Mouse (Mus musculus): ENCODE data around the gene Meis2. TPM values are rescaled to one million over a fixed set of nuclear protein-coding genes. Genes with fewer than 3 reads are reported as not detected.

Gene Meis2
- polyA plus RNA-seq, 1 experiment from 2014 or later = 1.6 TPM

DNA sequence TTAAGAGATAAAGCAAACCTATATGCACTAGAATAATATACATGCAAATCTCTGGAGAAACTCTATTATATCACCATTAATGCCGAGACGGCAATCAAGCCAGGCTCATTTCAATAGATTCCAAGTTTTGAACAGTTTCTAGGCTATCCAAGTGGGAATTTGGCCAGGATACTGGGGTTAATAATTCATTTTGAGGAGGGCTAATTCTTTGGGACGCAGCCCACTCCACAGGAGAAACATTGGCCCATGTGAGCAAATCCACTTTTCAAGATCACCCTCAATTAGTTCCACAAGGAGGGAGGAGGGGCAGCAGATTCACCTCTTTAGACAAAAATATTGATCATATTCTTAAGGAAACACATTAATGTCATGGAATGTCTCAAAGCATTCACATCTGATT lies 127.3 kb downstream of the Meis2 start:
- Histone ChIP-seq H3K4me2 (ENCODE audit: low read depth, low read length) (no peak overlapping the region), H3K36me3 (ENCODE audit: control insufficient read depth, insufficient read depth) (no peaks in the 10 kb centered on the region), H3K4me1 (ENCODE audit: control insufficient read depth, low read depth, low read length) (no peaks in the 10 kb centered on the region), H3K4me3 (ENCODE audit: low read depth, low read length) (no peak overlapping the region), H3K27ac (ENCODE audit: low read length) (no peak overlapping the region), H3K9ac (ENCODE audit: low read depth, low read length) (no peak overlapping the region), H3K27me3 (ENCODE audit: control insufficient read depth, insufficient read depth, low read depth, low read length) (no peaks in the 10 kb centered on the region), H3K9me3 (replicated peaks; ENCODE audit: control insufficient read depth, low read length) (no peaks in the 10 kb centered on the region)
- no peak for ATAC-seq (ENCODE audit: low read depth)
- WGBS (ENCODE audit: insufficient replicate concordance) = 73% methylated on average over 3 of the region's 3 CpGs

DNA sequence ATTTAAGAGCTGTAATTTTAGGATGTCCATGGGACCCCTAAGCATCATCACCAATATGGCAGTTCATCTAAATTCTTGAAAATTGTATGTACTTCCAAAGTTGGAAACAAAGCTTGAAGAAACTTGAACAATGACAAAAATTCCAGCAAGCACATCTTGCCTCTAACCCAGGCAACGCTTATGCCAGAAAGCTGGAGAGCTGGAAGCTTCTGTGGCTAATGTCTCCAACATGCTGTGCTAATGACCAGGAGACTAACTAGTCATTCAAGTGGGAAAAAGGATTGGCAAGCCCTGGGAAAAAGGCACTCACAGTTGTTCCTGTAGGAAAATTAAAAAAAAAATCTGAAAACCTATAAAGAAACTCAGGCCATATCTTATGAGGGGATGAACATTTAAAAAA lies 127.7 kb downstream of the Meis2 start:
- Histone ChIP-seq H3K36me3 (ENCODE audit: control insufficient read depth, insufficient read depth) (no peaks in the 10 kb centered on the region), H3K9ac (ENCODE audit: low read depth, low read length) (no peak overlapping the region), H3K9me3 (replicated peaks; ENCODE audit: control insufficient read depth, low read length) (no peaks in the 10 kb centered on the region), H3K4me1 (ENCODE audit: control insufficient read depth, low read depth, low read length) (no peaks in the 10 kb centered on the region), H3K4me2 (ENCODE audit: low read depth, low read length) (no peak overlapping the region), H3K27ac (ENCODE audit: low read length) (no peak overlapping the region), H3K4me3 (ENCODE audit: low read depth, low read length) (no peak overlapping the region), H3K27me3 (ENCODE audit: control insufficient read depth, insufficient read depth, low read depth, low read length) (no peaks in the 10 kb centered on the region)
- 67% methylated on average over 1 of the region's 1 CpGs for WGBS (ENCODE audit: insufficient replicate concordance)
- ATAC-seq (ENCODE audit: low read depth) = no peak

DNA sequence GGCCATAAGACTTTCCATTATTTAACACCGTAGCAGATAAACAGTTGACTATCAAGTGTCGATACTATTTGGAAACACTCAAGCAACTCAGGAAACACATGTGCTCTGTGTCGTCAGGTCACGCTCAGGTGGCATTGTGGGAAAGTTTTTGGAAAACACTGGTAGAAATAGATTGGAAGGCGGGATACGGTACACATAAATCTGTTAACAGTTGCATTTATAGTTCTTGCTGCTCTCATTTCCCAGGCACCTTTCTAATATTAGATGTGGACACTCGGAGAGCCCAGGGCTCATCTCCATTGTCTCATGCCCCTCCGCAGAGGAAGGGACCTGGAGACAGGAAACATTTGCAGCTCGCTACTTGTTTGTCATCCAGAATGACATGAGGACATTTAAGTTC lies 128.9 kb downstream of the Meis2 start:
- no peak overlapping the region for H3K4me2 ChIP-seq (ENCODE audit: low read depth, low read length)
- no peak overlapping the region for H3K9ac ChIP-seq (ENCODE audit: low read depth, low read length)
- 68% methylated on average over 9 of the region's 9 CpGs for WGBS (ENCODE audit: insufficient replicate concordance)
- ATAC-seq (ENCODE audit: low read depth) = no peak
- H3K27me3 ChIP-seq (ENCODE audit: control insufficient read depth, insufficient read depth, low read depth, low read length) = no peaks in the 10 kb centered on the region
- no peak overlapping the region for H3K4me3 ChIP-seq (ENCODE audit: low read depth, low read length)
- H3K36me3 ChIP-seq (ENCODE audit: control insufficient read depth, insufficient read depth) = no peaks in the 10 kb centered on the region
- no peak overlapping the region for H3K27ac ChIP-seq (ENCODE audit: low read length)
- no peaks in the 10 kb centered on the region for H3K4me1 ChIP-seq (ENCODE audit: control insufficient read depth, low read depth, low read length)
- no peaks in the 10 kb centered on the region for H3K9me3 ChIP-seq (replicated peaks; ENCODE audit: control insufficient read depth, low read length)

DNA sequence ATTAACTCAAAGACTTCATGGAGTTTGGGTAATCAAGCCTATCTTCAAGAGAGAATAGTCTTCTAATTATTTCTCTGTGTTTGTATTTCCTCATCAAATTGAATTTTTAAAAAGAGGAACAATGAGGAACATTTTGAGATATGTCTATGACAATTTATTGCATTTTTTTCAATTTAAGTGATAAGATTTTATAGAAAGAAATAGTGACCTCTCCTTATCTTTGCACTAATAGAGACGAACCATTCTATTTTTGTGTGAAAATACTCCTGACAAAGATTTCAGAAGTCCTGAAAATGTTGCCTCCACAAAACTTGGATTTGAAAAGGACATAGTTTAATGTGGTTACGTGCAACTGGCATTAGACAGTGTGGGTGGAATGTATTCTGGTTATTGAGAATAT lies 131.3 kb downstream of the Meis2 start:
- 47% methylated on average over 2 of the region's 2 CpGs for WGBS (ENCODE audit: insufficient replicate concordance)
- Histone ChIP-seq H3K4me1 (ENCODE audit: control insufficient read depth, low read depth, low read length) (no peaks in the 10 kb centered on the region), H3K4me3 (ENCODE audit: low read depth, low read length) (no peak overlapping the region), H3K4me2 (ENCODE audit: low read depth, low read length) (no peak overlapping the region), H3K9me3 (replicated peaks; ENCODE audit: control insufficient read depth, low read length) (no peaks in the 10 kb centered on the region), H3K9ac (ENCODE audit: low read depth, low read length) (no peak overlapping the region), H3K27me3 (ENCODE audit: control insufficient read depth, insufficient read depth, low read depth, low read length) (no peaks in the 10 kb centered on the region), H3K36me3 (ENCODE audit: control insufficient read depth, insufficient read depth) (no peaks in the 10 kb centered on the region), H3K27ac (ENCODE audit: low read length) (no peak overlapping the region)
- ATAC-seq (ENCODE audit: low read depth) = no peak

DNA sequence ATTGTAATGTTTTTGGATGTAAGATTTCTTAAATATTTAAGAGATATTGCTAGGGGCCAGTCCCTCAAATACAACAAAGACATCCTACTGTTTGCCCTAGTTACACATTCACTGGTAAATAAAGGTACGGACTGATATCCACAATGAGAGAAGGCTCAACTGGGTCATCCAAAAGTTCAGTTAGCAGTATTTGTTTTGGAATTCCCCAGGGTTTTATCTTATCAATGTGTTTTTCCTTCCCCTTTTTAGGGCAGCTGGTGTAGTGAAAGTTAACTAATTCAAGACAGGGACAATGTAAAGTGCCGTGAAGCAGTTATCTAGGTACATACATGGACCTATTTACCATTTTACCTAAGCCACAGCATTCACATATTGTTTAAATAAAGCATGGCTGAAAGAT lies 132.4 kb downstream of the Meis2 start:
- Histone ChIP-seq H3K4me3 (ENCODE audit: low read depth, low read length) (no peak overlapping the region), H3K4me2 (ENCODE audit: low read depth, low read length) (no peak overlapping the region), H3K36me3 (ENCODE audit: control insufficient read depth, insufficient read depth) (no peaks in the 10 kb centered on the region), H3K4me1 (ENCODE audit: control insufficient read depth, low read depth, low read length) (no peaks in the 10 kb centered on the region), H3K9me3 (replicated peaks; ENCODE audit: control insufficient read depth, low read length) (no peaks in the 10 kb centered on the region), H3K9ac (ENCODE audit: low read depth, low read length) (no peak overlapping the region), H3K27ac (ENCODE audit: low read length) (no peak overlapping the region), H3K27me3 (ENCODE audit: control insufficient read depth, insufficient read depth, low read depth, low read length) (no peaks in the 10 kb centered on the region)
- 11% methylated on average over 2 of the region's 2 CpGs for WGBS (ENCODE audit: insufficient replicate concordance)
- ATAC-seq (ENCODE audit: low read depth) = peak; percentile 66

DNA sequence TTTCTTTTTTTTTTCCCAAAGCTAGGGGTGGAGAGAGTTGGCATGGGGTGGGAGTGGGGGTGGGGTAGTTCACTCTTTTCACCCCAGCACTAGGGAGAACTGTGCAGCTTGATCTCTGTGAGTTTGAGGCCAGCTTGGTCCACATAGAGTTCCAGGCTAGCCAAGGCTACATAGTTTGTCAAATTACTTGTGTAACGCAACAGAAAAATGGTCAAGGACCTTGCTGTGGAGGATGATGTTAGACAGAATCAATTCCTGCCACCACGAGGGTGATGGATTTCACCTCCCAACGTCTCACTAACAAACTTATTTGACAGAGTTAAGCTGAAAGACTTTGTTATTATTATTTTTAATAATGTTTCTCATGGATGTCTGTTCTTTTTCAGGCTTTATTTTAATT lies 139.9 kb downstream of the Meis2 start:
- Histone ChIP-seq H3K4me3 (ENCODE audit: low read depth, low read length) (no peak overlapping the region), H3K27me3 (ENCODE audit: control insufficient read depth, insufficient read depth, low read depth, low read length) (no peaks in the 10 kb centered on the region), H3K9me3 (replicated peaks; ENCODE audit: control insufficient read depth, low read length) (no peaks in the 10 kb centered on the region), H3K27ac (ENCODE audit: low read length) (no peak overlapping the region), H3K36me3 (ENCODE audit: control insufficient read depth, insufficient read depth) (no peaks in the 10 kb centered on the region), H3K4me2 (ENCODE audit: low read depth, low read length) (no peak overlapping the region), H3K9ac (ENCODE audit: low read depth, low read length) (no peak overlapping the region), H3K4me1 (ENCODE audit: control insufficient read depth, low read depth, low read length) (no peaks in the 10 kb centered on the region)
- ATAC-seq (ENCODE audit: low read depth) = no peak
- 56% methylated on average over 3 of the region's 3 CpGs for WGBS (ENCODE audit: insufficient replicate concordance)

DNA sequence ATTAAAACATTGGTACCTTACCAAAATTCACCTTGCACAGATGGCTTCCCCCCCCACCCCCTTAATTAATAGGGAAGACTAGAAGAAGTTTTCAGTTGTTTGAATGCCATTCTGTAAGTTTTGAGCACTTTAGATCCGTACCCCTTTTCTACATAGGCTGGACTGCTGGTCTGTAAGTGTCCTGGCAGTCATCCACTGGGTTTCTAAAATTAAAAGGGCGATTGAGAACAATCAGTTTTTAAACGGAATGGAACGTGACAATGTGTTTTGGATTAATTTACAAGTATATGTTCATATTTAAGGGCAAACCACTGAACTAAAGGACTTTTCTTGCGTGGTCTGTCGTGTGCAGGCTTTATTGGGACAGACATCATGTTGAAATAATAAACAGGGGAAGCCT lies 141.2 kb downstream of the Meis2 start:
- Histone ChIP-seq H3K9ac (ENCODE audit: low read depth, low read length) (no peak overlapping the region), H3K27ac (ENCODE audit: low read length) (no peak overlapping the region), H3K4me2 (ENCODE audit: low read depth, low read length) (no peak overlapping the region), H3K9me3 (replicated peaks; ENCODE audit: control insufficient read depth, low read length) (no peaks in the 10 kb centered on the region), H3K4me1 (ENCODE audit: control insufficient read depth, low read depth, low read length) (no peaks in the 10 kb centered on the region), H3K36me3 (ENCODE audit: control insufficient read depth, insufficient read depth) (no peaks in the 10 kb centered on the region), H3K4me3 (ENCODE audit: low read depth, low read length) (no peak overlapping the region), H3K27me3 (ENCODE audit: control insufficient read depth, insufficient read depth, low read depth, low read length) (no peaks in the 10 kb centered on the region)
- no peak for ATAC-seq (ENCODE audit: low read depth)
- WGBS (ENCODE audit: insufficient replicate concordance) = 64% methylated on average over 6 of the region's 6 CpGs

DNA sequence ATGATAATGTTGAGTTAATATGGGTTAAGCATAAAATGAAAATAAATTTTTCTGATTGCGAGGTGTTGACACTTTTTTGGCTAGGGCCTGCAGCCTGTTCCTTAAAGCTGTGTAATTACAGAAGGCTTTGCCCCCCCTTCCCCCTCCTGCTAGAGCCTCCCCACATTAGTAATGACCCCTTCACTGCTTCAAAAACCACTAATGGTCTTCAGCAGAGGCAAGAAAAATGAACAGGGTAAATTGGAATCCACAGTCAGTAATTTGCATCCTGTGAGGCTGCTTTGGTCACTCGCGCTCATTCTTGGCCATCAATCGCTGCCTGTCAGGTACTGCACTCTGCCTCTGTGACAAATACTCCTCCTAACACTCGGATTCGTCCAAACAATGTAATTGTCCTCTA lies 142.4 kb downstream of the Meis2 start:
- Histone ChIP-seq H3K4me1 (ENCODE audit: control insufficient read depth, low read depth, low read length) (no peaks in the 10 kb centered on the region), H3K9ac (ENCODE audit: low read depth, low read length) (no peak overlapping the region), H3K27ac (ENCODE audit: low read length) (no peak overlapping the region), H3K9me3 (replicated peaks; ENCODE audit: control insufficient read depth, low read length) (no peaks in the 10 kb centered on the region), H3K27me3 (ENCODE audit: control insufficient read depth, insufficient read depth, low read depth, low read length) (no peaks in the 10 kb centered on the region), H3K4me2 (ENCODE audit: low read depth, low read length) (no peak overlapping the region), H3K36me3 (ENCODE audit: control insufficient read depth, insufficient read depth) (no peaks in the 10 kb centered on the region), H3K4me3 (ENCODE audit: low read depth, low read length) (no peak overlapping the region)
- ATAC-seq (ENCODE audit: low read depth) = no peak
- WGBS (ENCODE audit: insufficient replicate concordance) = 51% methylated on average over 6 of the region's 6 CpGs

DNA sequence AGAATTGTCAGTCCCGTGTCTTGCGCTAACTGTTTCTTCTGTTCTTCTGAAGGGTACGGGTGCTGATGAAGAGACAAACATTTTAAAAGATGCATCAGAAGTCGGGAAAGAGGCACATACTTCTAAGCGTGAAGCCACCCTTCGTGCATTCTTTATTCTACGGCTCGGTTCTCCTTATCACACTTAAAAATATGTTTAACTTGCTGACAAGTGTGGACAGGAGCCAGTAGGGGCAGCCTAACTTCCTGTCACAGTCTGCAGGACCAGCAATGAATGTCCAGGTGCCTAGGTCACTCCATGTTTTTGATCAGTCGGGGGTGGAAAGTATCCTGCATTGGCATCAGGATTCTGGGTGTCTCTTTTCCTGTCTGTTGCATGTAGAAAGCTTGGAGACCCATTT lies 144.0 kb downstream of the Meis2 start:
- no peaks in the 10 kb centered on the region for H3K4me1 ChIP-seq (ENCODE audit: control insufficient read depth, low read depth, low read length)
- H3K9me3 ChIP-seq (replicated peaks; ENCODE audit: control insufficient read depth, low read length) = no peaks in the 10 kb centered on the region
- no peaks in the 10 kb centered on the region for H3K36me3 ChIP-seq (ENCODE audit: control insufficient read depth, insufficient read depth)
- ATAC-seq (ENCODE audit: low read depth) = no peak
- no peak overlapping the region for H3K27ac ChIP-seq (ENCODE audit: low read length)
- no peak overlapping the region for H3K9ac ChIP-seq (ENCODE audit: low read depth, low read length)
- no peak overlapping the region for H3K4me3 ChIP-seq (ENCODE audit: low read depth, low read length)
- H3K4me2 ChIP-seq (ENCODE audit: low read depth, low read length) = no peak overlapping the region
- H3K27me3 ChIP-seq (ENCODE audit: control insufficient read depth, insufficient read depth, low read depth, low read length) = no peaks in the 10 kb centered on the region
- whole genome bisulfite sequencing (ENCODE audit: insufficient replicate concordance) = 41% methylated on average over 9 of the region's 9 CpGs

Measured in liver, embryonic 16.5 days (tissue).